Mouse (Mus musculus) midbrain, embryonic 12.5 days (tissue): ENCODE data around the gene Emp3. TPM values are rescaled to one million over a fixed set of nuclear protein-coding genes. Genes with fewer than 3 reads are reported as not detected.
"Not testable (repeated sequence)": the region's sequence is repeated elsewhere in the genome, so short reads cannot be mapped to it uniquely, and the experiment has no call there.

Source experiments
- ATAC-seq: fragments of 200-750 bp; cut with Nextera tagmentation; 2 replicates; pipeline ENCODE4 v1.8.0; 2017; ENCODE audit warnings: low read depth, moderate TSS enrichment, moderate library complexity; ENCODE audit not compliant: low FRiP score
- H3K27ac ChIP-seq: fragments of 300-500 bp; sonication (generic); replicated peaks from 2 replicates; pipeline ENCODE4 v1.5.1; 2016; ENCODE audit warnings: mild to moderate bottlenecking
- H3K27me3 ChIP-seq: fragments of 300-500 bp; sonication (generic); 2 replicates; pipeline ENCODE4 v1.6.1; 2016; ENCODE audit warnings: mild to moderate bottlenecking
- H3K36me3 ChIP-seq: fragments of 300-500 bp; sonication (generic); 2 replicates; pipeline ENCODE4 v1.6.1; 2016
- H3K4me1 ChIP-seq: fragments of 300-500 bp; sonication (generic); 2 replicates; pipeline ENCODE4 v1.6.1; 2016
- H3K4me2 ChIP-seq: fragments of 300-500 bp; sonication (generic); replicated peaks from 2 replicates; pipeline ENCODE4 v1.6.1; 2016; ENCODE audit warnings: mild to moderate bottlenecking, moderate library complexity
- H3K4me3 ChIP-seq: fragments of 300-500 bp; sonication (generic); 2 replicates; pipeline ENCODE4 v1.5.1; 2016; ENCODE audit warnings: mild to moderate bottlenecking
- H3K9ac ChIP-seq: fragments of 300-500 bp; sonication (generic); replicated peaks from 2 replicates; pipeline ENCODE4 v1.6.1; 2016; ENCODE audit warnings: mild to moderate bottlenecking, moderate library complexity
- H3K9me3 ChIP-seq: fragments of 300-500 bp; sonication (generic); 2 replicates; pipeline ENCODE4 v1.6.1; 2016; ENCODE audit warnings: mild to moderate bottlenecking
- WGBS: fragments of 180-500 bp; shearing (Covaris S2); methylation state at CpG from one replicate; pipeline ENCODE4 v1.1.7; 2016; 5-methylcytosine and 5-hydroxymethylcytosine counted together
- polyA plus RNA-seq: library from polyadenylated mRNA; unstranded; fragments of >200 nt; fragmentation: Nextera tagmentation; extraction: Ambion mirVana; gene quantifications from 2 replicates; pipeline ENCODE4 v1.2.1, GENCODE M21; 2016

Emp3 gene
- polyA plus RNA-seq, 1 experiment from 2014 or later: 46.5 TPM

DNA sequence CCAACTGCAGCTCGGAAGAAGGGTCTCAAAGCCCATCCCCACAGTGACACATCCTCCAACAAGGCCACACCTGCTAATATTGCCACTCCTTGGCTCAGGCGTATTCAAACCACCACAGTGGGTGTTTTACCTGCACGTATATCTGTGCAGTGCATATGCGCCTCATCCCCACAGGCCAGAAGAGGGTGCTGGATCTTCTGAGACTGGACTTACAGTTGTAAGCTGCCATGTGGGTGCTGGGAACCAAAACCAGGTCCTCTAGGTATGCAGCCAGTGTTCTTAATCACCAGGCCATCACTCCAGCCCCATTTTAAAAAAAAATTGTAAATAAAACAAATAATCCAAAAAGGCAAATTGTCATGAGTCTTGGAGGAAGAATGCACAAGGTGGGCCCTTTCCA is 40.7 kb downstream of the Emp3 start:
- H3K9ac ChIP-seq: no peak overlapping the region
- no peaks in the 10 kb centered on the region for H3K9me3 ChIP-seq
- no peak overlapping the region for H3K4me3 ChIP-seq
- 95% methylated on average over 4 of the region's 4 CpGs for WGBS
- H3K4me2 ChIP-seq: no peak overlapping the region
- H3K36me3 ChIP-seq: peaks cover 94% of the 10 kb centered on the region
- no peak overlapping the region for H3K27ac ChIP-seq
- no peak for ATAC-seq
- H3K4me1 ChIP-seq: no peaks in the 10 kb centered on the region
- H3K27me3 ChIP-seq: no peaks in the 10 kb centered on the region

DNA sequence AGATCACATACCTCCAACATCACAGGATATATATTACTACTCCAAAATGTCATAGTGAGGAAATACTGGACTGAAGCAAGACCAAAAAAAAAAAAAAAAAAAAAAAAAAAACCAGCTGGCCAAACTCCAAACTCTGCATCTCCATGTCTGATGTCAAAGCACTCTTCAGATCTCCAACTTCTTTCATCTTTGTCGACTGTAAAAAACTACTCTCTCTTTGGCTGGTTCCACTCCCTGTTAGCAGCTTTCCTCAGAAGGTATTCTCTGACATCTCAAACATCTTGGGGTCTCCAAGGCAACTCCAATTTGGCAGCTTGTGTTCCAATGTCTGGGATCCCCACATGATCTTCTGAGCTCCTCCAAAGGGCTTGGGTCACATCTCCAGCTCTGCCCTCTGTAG is 42.9 kb downstream of the Emp3 start, which contains the start of gene Grin2d:
TSS of gene Grin2d (minus strand) at position 101 of the 400 bp plus-strand sequence.
- not testable (repeated sequence) for H3K9me3 ChIP-seq, ATAC-seq, H3K4me2 ChIP-seq, H3K9ac ChIP-seq, H3K27ac ChIP-seq, H3K27me3 ChIP-seq, H3K4me3 ChIP-seq
- 95% methylated on average over 1 of the region's 1 CpGs for WGBS
- H3K36me3 ChIP-seq: peaks cover 87% of the 10 kb centered on the region
- H3K4me1 ChIP-seq: peaks cover 14% of the 10 kb centered on the region

DNA sequence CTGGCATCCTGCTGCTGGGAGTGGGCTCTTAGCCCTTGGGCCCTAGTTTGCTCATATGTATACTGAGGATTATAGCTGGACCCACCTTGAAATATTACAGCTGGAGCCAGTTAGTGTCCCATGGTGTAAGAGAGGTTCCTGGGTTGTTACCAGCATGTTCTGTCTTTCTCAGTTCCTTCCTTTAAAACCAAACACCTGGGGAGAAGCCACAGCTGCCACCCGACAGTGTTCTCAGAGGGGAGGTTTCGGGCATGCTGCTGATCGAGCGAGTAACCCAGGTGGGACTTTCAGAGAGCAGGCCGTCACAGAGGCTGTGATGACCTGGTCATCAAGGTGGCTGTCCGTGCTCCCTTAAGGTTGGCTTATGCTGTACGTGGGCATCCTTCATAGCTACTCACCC is 44.3 kb downstream of the Emp3 start:
- ATAC-seq: no peak
- H3K4me3 ChIP-seq: no peak overlapping the region
- H3K27me3 ChIP-seq: peaks cover 4% of the 10 kb centered on the region
- whole genome bisulfite sequencing: 95% methylated on average over 7 of the region's 7 CpGs
- peaks cover 14% of the 10 kb centered on the region for H3K4me1 ChIP-seq
- H3K4me2 ChIP-seq: no peak overlapping the region
- H3K9ac ChIP-seq: no peak overlapping the region
- no peaks in the 10 kb centered on the region for H3K9me3 ChIP-seq
- H3K36me3 ChIP-seq: peaks cover 73% of the 10 kb centered on the region
- no peak overlapping the region for H3K27ac ChIP-seq

DNA sequence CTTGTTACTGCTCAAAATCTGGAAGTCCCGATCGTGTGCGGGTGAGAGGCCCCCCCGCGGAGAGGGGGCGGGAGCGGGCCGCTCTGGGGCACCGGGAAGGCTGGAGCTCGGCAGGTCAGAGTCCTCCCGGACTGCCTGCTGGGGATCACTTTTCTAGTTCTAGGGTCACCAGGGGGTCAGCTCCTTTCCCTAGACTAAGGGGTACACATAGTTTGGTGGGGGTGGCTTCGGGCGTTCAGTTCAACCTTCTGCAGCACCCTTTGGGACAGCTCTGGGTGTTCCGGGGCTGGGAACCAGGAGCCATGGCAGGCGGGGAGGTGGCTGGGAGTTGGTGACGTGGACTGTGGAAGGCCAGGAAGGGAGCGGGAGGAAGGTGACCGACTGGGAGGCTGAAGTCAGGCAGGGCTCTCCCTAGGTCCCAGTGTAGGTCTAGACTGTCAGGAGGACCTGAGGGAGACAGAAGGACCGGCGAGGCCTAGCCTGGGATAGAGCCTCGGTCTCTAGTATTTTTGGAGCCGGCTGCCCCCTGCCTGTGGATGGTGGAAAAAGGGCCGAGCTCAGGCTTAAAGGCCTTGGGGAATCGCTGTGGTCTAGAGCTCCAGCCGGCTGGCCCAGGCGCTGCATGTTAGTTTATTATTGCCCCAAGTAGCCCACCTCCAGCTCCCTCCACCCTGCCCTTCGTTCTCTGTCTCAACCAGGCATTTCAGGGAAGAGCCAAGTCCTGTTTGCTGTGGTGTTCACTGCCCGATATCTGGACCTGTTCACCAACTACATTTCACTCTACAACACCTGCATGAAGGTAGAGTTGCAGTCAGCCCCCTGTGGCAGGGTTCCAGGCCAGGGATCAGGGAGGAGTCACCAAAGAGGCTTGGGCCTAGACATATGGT is 47.9 kb downstream of the Emp3 start:
- Histone ChIP-seq H3K9ac (peak overlapping the region; percentile 97), H3K27me3 (peaks cover 40% of the 10 kb centered on the region), H3K9me3 (no peaks in the 10 kb centered on the region), H3K36me3 (peaks cover 39% of the 10 kb centered on the region), H3K4me3 (peak overlapping the region; percentile 70), H3K27ac (peak overlapping the region; percentile 84), H3K4me2 (peak overlapping the region; percentile 82), H3K4me1 (peaks cover 39% of the 10 kb centered on the region)
- 4% methylated on average over 28 of the region's 28 CpGs for WGBS
- peak; percentile 50; the same call in 1 of the 2 replicates for ATAC-seq

DNA sequence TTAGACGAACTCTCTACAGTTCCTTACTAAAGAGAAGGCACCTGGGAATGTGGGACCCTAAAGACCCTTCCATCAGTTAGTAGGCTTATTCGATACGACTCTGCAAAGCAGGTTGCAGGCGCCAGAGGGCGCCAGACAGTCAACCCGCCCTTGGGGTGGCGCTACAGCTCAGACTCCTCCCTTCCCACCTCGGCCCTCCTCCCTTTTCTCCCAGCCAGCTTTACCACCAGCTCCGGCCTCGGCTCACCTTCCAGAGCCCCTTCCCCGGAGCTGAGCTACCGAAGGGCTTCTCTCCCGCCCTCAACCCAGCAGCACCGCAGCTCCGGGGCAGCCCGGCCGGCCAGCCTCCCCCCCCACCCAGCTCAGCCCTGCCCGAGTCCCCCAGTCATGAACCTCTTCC is 48.6 kb downstream of the Emp3 start, which contains the start of gene Kdelr1:
TSS of gene Kdelr1 (plus strand) at position 149 of the 400 bp plus-strand sequence.
- H3K27me3 ChIP-seq: peaks cover 46% of the 10 kb centered on the region

DNA sequence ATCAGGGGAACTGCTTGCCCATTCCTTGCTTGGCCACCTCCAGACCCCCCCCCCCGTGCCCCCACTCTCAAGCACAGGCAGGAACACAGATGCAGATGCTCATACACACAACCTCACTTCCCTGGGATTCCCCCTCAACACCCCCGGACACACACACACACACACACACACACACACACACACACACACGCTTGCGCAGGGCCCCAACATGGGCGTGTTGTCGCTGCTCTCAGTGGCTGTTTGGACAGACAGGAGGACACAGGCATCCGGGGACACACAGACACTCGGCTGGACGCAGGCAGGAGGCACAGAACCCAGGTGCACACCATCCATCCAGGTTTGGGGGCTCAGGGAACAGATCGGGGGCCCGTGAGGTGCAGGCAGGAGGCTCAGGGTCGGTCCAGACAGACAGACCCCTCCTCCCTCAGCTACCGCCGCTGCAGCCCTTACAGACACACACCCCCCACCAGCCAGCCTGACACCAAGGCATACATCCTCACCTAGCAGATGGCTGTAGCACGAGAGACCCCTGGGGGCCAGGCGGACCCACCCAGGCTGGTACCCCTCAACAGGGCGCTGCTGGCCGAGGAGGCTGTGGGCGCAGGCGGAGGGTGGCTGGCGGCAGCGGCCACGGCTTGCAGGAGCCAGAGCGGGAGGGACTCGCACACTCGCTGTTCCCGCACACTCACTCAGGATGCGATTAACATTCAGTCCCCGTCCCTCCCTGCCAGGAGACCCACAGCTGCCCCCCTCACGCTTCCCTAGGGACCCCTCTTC is 50.7 kb downstream of the Emp3 start:
- WGBS: 2% methylated on average over 30 of the region's 30 CpGs

More for the DNA sequence above, 48.6 kb downstream of the Emp3 start, which contains the start of gene Kdelr1:
- Histone ChIP-seq H3K4me1 (peaks cover 46% of the 10 kb centered on the region), H3K36me3 (peaks cover 34% of the 10 kb centered on the region), H3K9ac (peak within 1 kb of the TSS; percentile 97), H3K4me2 (peak within 1 kb of the TSS; percentile 82), H3K9me3 (no peaks in the 10 kb centered on the region), H3K4me3 (peak within 1 kb of the TSS; percentile 70), H3K27ac (peak within 1 kb of the TSS; percentile 84)
- 1% methylated on average over 12 of the region's 18 CpGs for WGBS
- peak; percentile 64 for ATAC-seq

DNA sequence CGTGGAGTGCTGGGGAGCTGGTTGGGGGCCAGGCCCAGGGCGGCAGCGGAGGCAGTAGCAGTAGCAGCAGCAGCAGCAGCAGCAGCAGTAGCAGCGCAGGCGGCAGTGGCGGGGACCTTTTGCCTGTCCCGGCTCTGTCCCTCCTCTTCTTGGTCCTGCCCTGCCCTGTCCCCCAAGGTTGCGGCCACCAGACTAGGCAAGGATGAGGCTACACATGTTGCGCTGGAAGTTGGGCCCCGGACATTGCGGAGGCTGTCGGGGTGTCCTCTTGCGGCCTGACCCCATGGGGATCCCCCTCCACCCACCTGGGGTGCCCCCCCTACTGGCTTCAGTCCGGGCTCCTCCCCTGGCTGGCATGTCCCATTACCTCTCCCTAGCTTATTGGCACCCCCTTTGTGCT is 51.4 kb downstream of the Emp3 start:
- Histone ChIP-seq H3K9ac (peak overlapping the region; percentile 58), H3K36me3 (peaks cover 9% of the 10 kb centered on the region; the same call in 1 of the 2 replicates), H3K27me3 (peaks cover 63% of the 10 kb centered on the region), H3K4me1 (peaks cover 58% of the 10 kb centered on the region), H3K9me3 (no peaks in the 10 kb centered on the region), H3K4me2 (peak overlapping the region; percentile 53), H3K4me3 (peak overlapping the region; percentile 34), H3K27ac (no peak overlapping the region)
- no peak for ATAC-seq
- WGBS: 3% methylated on average over 14 of the region's 14 CpGs

More for the DNA sequence above, 50.7 kb downstream of the Emp3 start:
- peak overlapping the region; percentile 34 for H3K4me3 ChIP-seq
- peak overlapping the region; percentile 53 for H3K4me2 ChIP-seq
- no peaks in the 10 kb centered on the region for H3K9me3 ChIP-seq
- peaks cover 60% of the 10 kb centered on the region for H3K4me1 ChIP-seq
- peak overlapping the region; percentile 58 for H3K9ac ChIP-seq
- ATAC-seq: no peak
- H3K36me3 ChIP-seq: peaks cover 14% of the 10 kb centered on the region
- peaks cover 63% of the 10 kb centered on the region for H3K27me3 ChIP-seq
- no peak overlapping the region for H3K27ac ChIP-seq

DNA sequence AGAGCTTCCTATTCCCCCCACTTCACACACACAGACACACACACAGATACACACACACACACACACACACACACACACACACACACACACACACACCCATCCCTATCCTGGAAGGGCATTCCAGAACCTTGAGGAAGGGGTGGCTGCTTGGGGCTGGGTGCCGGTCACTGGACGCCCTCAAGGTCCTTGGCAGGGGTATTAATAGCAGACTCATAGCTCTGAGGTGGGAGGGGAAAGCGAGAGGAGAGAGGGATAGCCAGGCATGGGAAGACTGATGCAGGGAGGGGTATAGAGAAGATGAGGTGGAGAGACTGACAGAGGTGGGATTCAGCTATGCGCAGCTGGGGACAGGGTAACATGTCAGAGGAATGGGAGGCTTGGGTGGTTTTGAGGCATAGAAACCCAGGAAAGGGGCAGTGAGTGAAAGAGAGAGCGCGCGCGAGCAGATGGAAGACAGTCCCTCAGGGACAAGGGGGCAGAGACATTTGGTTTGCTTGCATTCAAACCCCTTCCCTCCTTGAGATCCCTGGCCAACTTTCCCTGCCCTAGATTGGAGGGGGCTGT is 52.0 kb downstream of the Emp3 start:
- peak overlapping the region; percentile 53 for H3K4me2 ChIP-seq
- H3K27me3 ChIP-seq: peaks cover 65% of the 10 kb centered on the region
- peaks cover 54% of the 10 kb centered on the region for H3K4me1 ChIP-seq
- peaks cover 3% of the 10 kb centered on the region; the same call in 1 of the 2 replicates for H3K36me3 ChIP-seq
- ATAC-seq: no peak
- H3K9me3 ChIP-seq: no peaks in the 10 kb centered on the region
- no peak overlapping the region for H3K9ac ChIP-seq
- WGBS: 14% methylated on average over 8 of the region's 8 CpGs
- peak overlapping the region; percentile 34 for H3K4me3 ChIP-seq
- H3K27ac ChIP-seq: no peak overlapping the region

Other genes starting within 250 kb of the Emp3 start
- 0.31 TPM in 1 of 2 replicates, not detected in the other for gene Ntn5, start 237.4 kb downstream of the Emp3 start, polyA plus RNA-seq
- 0.79 and 0.80 TPM in 2 replicates for gene Sec1, start 227.0 kb downstream of the Emp3 start, polyA plus RNA-seq
- gene Car11, start 221.6 kb downstream of the Emp3 start, polyA plus RNA-seq: 17.0 and 18.8 TPM in 2 replicates
- gene Dbp, start 216.3 kb downstream of the Emp3 start, polyA plus RNA-seq: 4.5 and 4.6 TPM in 2 replicates
- 688 and 721 TPM in 2 replicates for gene Rpl18, start 205.9 kb downstream of the Emp3 start, polyA plus RNA-seq
- gene Sphk2, start 203.4 kb downstream of the Emp3 start, polyA plus RNA-seq: 24.0 and 25.8 TPM in 2 replicates
- gene Fam83e, start 200.2 kb downstream of the Emp3 start, polyA plus RNA-seq: 1.3 and 1.6 TPM in 2 replicates
- gene Spaca4, start 195.6 kb downstream of the Emp3 start, polyA plus RNA-seq: not detected in 2 replicates
- 10.6 and 11.1 TPM in 2 replicates for gene Lmtk3, start 137.7 kb downstream of the Emp3 start, polyA plus RNA-seq
- 1.5 and 2.2 TPM in 2 replicates for gene Sult2b1, start 136.7 kb downstream of the Emp3 start, polyA plus RNA-seq
- 288 and 293 TPM in 2 replicates for gene Cyth2, start 106.8 kb downstream of the Emp3 start, polyA plus RNA-seq
- 0.46 and 1.1 TPM in 2 replicates for gene Kcnj14, start 96.6 kb downstream of the Emp3 start, polyA plus RNA-seq
- gene Grwd1, start 90.5 kb downstream of the Emp3 start, polyA plus RNA-seq: 50.1 and 50.2 TPM in 2 replicates
- 40.6 and 54.6 TPM in 2 replicates for gene Kdelr1, start 48.6 kb downstream of the Emp3 start, polyA plus RNA-seq
- 0.60 and 1.0 TPM in 2 replicates for gene Grin2d, start 43.0 kb downstream of the Emp3 start, polyA plus RNA-seq
- 0.34 and 0.42 TPM in 2 replicates for gene Syngr4, start 24.7 kb downstream of the Emp3 start, polyA plus RNA-seq
- gene Tmem143, start 24.5 kb downstream of the Emp3 start, polyA plus RNA-seq: 4.4 and 4.9 TPM in 2 replicates
- 2.2 and 3.4 TPM in 2 replicates for gene Ccdc114, start 2.7 kb upstream of the Emp3 start, polyA plus RNA-seq
- gene Abcc6, start 108.9 kb upstream of the Emp3 start, polyA plus RNA-seq: 0.58 and 0.59 TPM in 2 replicates
- 30.2 and 35.8 TPM in 2 replicates for gene Nomo1, start 112.3 kb upstream of the Emp3 start, polyA plus RNA-seq
- 0.41 and 0.54 TPM in 2 replicates for gene Kcnj11, start 179.4 kb upstream of the Emp3 start, polyA plus RNA-seq